Comparison of ENCODE assay signal across 8 mouse cellular contexts in genomic region chr10:121781159-121781558, GRCm38 (mm10). TPM values are rescaled to one million over a fixed set of nuclear protein-coding genes. Genes with fewer than 3 reads are reported as not detected.
DNase-seq lines count a peak whose midpoint lies in the region; ATAC-seq lines count a peak whose summit lies in the region.

No protein-coding gene starts in this region.

- no peaks in the 10 kb centered on the region for H3K9me3 ChIP-seq in hindbrain, embryonic 16.5 days (ENCODE audit: control insufficient read depth, low read length)
- H3K9me3 ChIP-seq in hindbrain, embryonic 14.5 days (ENCODE audit: control insufficient read depth, low read length): peaks cover 12% of the 10 kb centered on the region; the same call in 1 of the 2 replicates
- no peaks in the 10 kb centered on the region for H3K9me3 ChIP-seq in intestine, embryonic 16.5 days (ENCODE audit: control insufficient read depth, low read length)
- H3K9me3 ChIP-seq in midbrain, embryonic 16.5 days (replicated peaks; ENCODE audit: control insufficient read depth, low read length, poor library complexity, severe bottlenecking): no peaks in the 10 kb centered on the region

- peaks cover 26% of the 10 kb centered on the region for H3K36me3 ChIP-seq in hindbrain, embryonic 16.5 days (ENCODE audit: control insufficient read depth, insufficient read depth, low read length)
- H3K36me3 ChIP-seq in hindbrain, embryonic 14.5 days (replicated peaks; ENCODE audit: control insufficient read depth, insufficient read depth): peaks cover 41% of the 10 kb centered on the region
- H3K36me3 ChIP-seq in intestine, embryonic 16.5 days (ENCODE audit: control insufficient read depth, insufficient read depth, low read length): peaks cover 4% of the 10 kb centered on the region; the same call in 1 of the 2 replicates
- H3K36me3 ChIP-seq in midbrain, embryonic 16.5 days (ENCODE audit: control insufficient read depth, insufficient read depth, low read length): peaks cover 32% of the 10 kb centered on the region

- DNase-seq in hindbrain, embryonic 14.5 days (ENCODE audit: low spot score): no peak
- DNase-seq in MEL-GATA-1-ER (ENCODE audit: extremely low read depth, low read depth): peak; percentile 26
- DNase-seq in ovary, postnatal 14 days (ENCODE audit: low spot score): no peak
- DNase-seq in Muller cell, postnatal 12 days (ENCODE audit: inconsistent ontology term): no peak
- no peak for DNase-seq in frontal cortex, adult 2 months (ENCODE audit: extremely low spot score in 1 of 2, low spot score in 1 of 2)

- WGBS in hindbrain, embryonic 16.5 days: 50% methylated on average over 14 of the region's 14 CpGs
- WGBS in hindbrain, embryonic 14.5 days: 49% methylated on average over 14 of the region's 14 CpGs
- WGBS in intestine, embryonic 16.5 days: 42% methylated on average over 14 of the region's 14 CpGs
- WGBS in midbrain, embryonic 16.5 days: 47% methylated on average over 14 of the region's 14 CpGs

- H3K4me2 ChIP-seq in hindbrain, embryonic 16.5 days (ENCODE audit: low read length): no peak overlapping the region
- no peak overlapping the region for H3K4me2 ChIP-seq in hindbrain, embryonic 14.5 days (replicated peaks)
- H3K4me2 ChIP-seq in intestine, embryonic 16.5 days (ENCODE audit: low read depth, low read length): peak overlapping the region; percentile 2; the same call in 1 of the 2 replicates
- no peak overlapping the region for H3K4me2 ChIP-seq in midbrain, embryonic 16.5 days (ENCODE audit: low read length)

- no peaks in the 10 kb centered on the region for H3K4me1 ChIP-seq in hindbrain, embryonic 16.5 days (ENCODE audit: control insufficient read depth, insufficient read depth, low read depth, low read length)
- H3K4me1 ChIP-seq in hindbrain, embryonic 14.5 days (replicated peaks; ENCODE audit: control insufficient read depth, insufficient read depth, low read length): no peaks in the 10 kb centered on the region
- H3K4me1 ChIP-seq in intestine, embryonic 16.5 days (ENCODE audit: control insufficient read depth, insufficient read depth, low read length): no peaks in the 10 kb centered on the region
- no peaks in the 10 kb centered on the region for H3K4me1 ChIP-seq in midbrain, embryonic 16.5 days (ENCODE audit: control insufficient read depth, insufficient read depth, low read length)

- H3K4me3 ChIP-seq in hindbrain, embryonic 16.5 days (ENCODE audit: low read length): no peak overlapping the region
- no peak overlapping the region for H3K4me3 ChIP-seq in hindbrain, embryonic 14.5 days (replicated peaks; ENCODE audit: low read length)
- H3K4me3 ChIP-seq in intestine, embryonic 16.5 days (ENCODE audit: low read length): no peak overlapping the region
- H3K4me3 ChIP-seq in midbrain, embryonic 16.5 days (ENCODE audit: low read depth, low read length): no peak overlapping the region

- no peak overlapping the region for H3K9ac ChIP-seq in hindbrain, embryonic 16.5 days (ENCODE audit: low read depth, low read length)
- no peak overlapping the region for H3K9ac ChIP-seq in hindbrain, embryonic 14.5 days
- H3K9ac ChIP-seq in intestine, embryonic 16.5 days (ENCODE audit: low read depth, low read length): no peak overlapping the region
- H3K9ac ChIP-seq in midbrain, embryonic 16.5 days (ENCODE audit: low read depth, low read length): no peak overlapping the region

- ATAC-seq in hindbrain, embryonic 16.5 days: 0 out of 2 replicates have a peak, but pooled peaks have one; percentile 27
- ATAC-seq in hindbrain, embryonic 14.5 days (ENCODE audit: low FRiP score): no peak
- peak; percentile 58 for ATAC-seq in intestine, embryonic 16.5 days
- 0 out of 2 replicates have a peak, but pooled peaks have one; percentile 38 for ATAC-seq in midbrain, embryonic 16.5 days

- no peak overlapping the region for H3K27ac ChIP-seq in hindbrain, embryonic 16.5 days (ENCODE audit: low read depth, low read length)
- H3K27ac ChIP-seq in hindbrain, embryonic 14.5 days: no peak overlapping the region
- H3K27ac ChIP-seq in intestine, embryonic 16.5 days (ENCODE audit: low read length): no peak overlapping the region
- H3K27ac ChIP-seq in midbrain, embryonic 16.5 days (ENCODE audit: low read length): no peak overlapping the region

- H3K27me3 ChIP-seq in hindbrain, embryonic 16.5 days (replicated peaks; ENCODE audit: control insufficient read depth, insufficient read depth, low read length): no peaks in the 10 kb centered on the region
- no peaks in the 10 kb centered on the region for H3K27me3 ChIP-seq in hindbrain, embryonic 14.5 days (ENCODE audit: control insufficient read depth, insufficient read depth, low read length)
- no peaks in the 10 kb centered on the region for H3K27me3 ChIP-seq in intestine, embryonic 16.5 days (replicated peaks; ENCODE audit: control insufficient read depth, insufficient read depth, low read length)
- H3K27me3 ChIP-seq in midbrain, embryonic 16.5 days (ENCODE audit: control insufficient read depth, insufficient read depth, low read depth, low read length): no peaks in the 10 kb centered on the region

RNA-seq across cellular contexts. Expression of gene BC048403, which starts 41.4 kb away (rescaled TPM):
- polyA plus RNA-seq in hindbrain, embryonic 16.5 days (2015; fragmentation: Nextera tagmentation; extraction: Ambion mirVana): 2.2 and 2.5 TPM in 2 replicates
- 2.8 and 3.0 TPM in 2 replicates for polyA plus RNA-seq in hindbrain, embryonic 14.5 days (2014; fragmentation: Nextera tagmentation; extraction: Ambion mirVana)
- polyA plus RNA-seq in intestine, embryonic 16.5 days (2015; fragmentation: Nextera tagmentation; extraction: Ambion mirVana): 2.6 and 3.0 TPM in 2 replicates
- 2.3 and 2.4 TPM in 2 replicates for polyA plus RNA-seq in midbrain, embryonic 16.5 days (2015; fragmentation: Nextera tagmentation; extraction: Ambion mirVana)
- 6.5 and 7.2 TPM in 2 replicates for polyA plus RNA-seq in frontal cortex, adult 2 months (2012; rRNA removed)
